9 mouse cellular contexts compared by ENCODE assay signal in genomic region chr14:101378965-101379662, GRCm38 (mm10).
DNase-seq lines count a peak whose midpoint lies in the region; ATAC-seq and TF ChIP-seq lines count a peak whose summit lies in the region.
"Had no signal": no experiment of that assay in that cellular context is flagged by ENCODE, and none has a peak within 500 bp of the region (broad histone marks: within the 10 kb centered on the region; RNA-seq: fewer than 3 reads in every experiment).

No protein-coding gene starts in this region.

- WGBS in forebrain, embryonic 15.5 days: 17% methylated on average over 21 of the region's 21 CpGs
- WGBS in large intestine, adult 2 months: 29% methylated on average over 21 of the region's 21 CpGs
- 14% methylated on average over 21 of the region's 21 CpGs for WGBS in olfactory bulb, adult 2 months

- H3K4me2 ChIP-seq in forebrain, embryonic 15.5 days (replicated peaks): peak overlapping the region; percentile 49
- H3K4me2 ChIP-seq: liver, embryonic 15.5 days had no signal

- H3K4me3 ChIP-seq in ES-Bruce4 (ENCODE audit: low read depth, low read length): no peak overlapping the region
- peak overlapping the region; percentile 34 for H3K4me3 ChIP-seq in forebrain, embryonic 15.5 days
- peak overlapping the region; percentile 31; the same call in 1 of the 2 replicates for H3K4me3 ChIP-seq in olfactory bulb, adult 2 months (ENCODE audit: insufficient read depth, low read depth, low read length)
- H3K4me3 ChIP-seq: liver, embryonic 15.5 days had no signal

- no peaks in the 10 kb centered on the region for H3K4me1 ChIP-seq in ES-Bruce4 (ENCODE audit: control insufficient read depth, insufficient read depth, low read length)
- peaks cover 19% of the 10 kb centered on the region for H3K4me1 ChIP-seq in forebrain, embryonic 15.5 days
- 0 out of 2 replicates have a peak, but pooled peaks cover 5% of the 10 kb centered on the region for H3K4me1 ChIP-seq in olfactory bulb, adult 2 months (ENCODE audit: control insufficient read depth, insufficient read depth, low read length)
- H3K4me1 ChIP-seq: liver, embryonic 15.5 days had no signal

- TF ChIP-seq EP300 in ES-Bruce4 (IDR thresholded peaks at IDR 0.05; ENCODE audit: insufficient read depth, low read depth, low read length): no peak

- H3K27ac ChIP-seq in ES-Bruce4 (ENCODE audit: insufficient read depth, low read length): no peak overlapping the region
- peak overlapping the region; percentile 22; the same call in 1 of the 2 replicates for H3K27ac ChIP-seq in forebrain, embryonic 15.5 days (replicated peaks)
- no peak overlapping the region for H3K27ac ChIP-seq in olfactory bulb, adult 2 months (ENCODE audit: insufficient read depth, low read depth, low read length)
- H3K27ac ChIP-seq: liver, embryonic 15.5 days had no signal

- intact Hi-C loops in heart, postnatal 14 days (cut with DNase I): loop anchor here (2.0 kb wide), 1 partner anchor 1446 kb away; no protein-coding TSS in a partner anchor

- DNase-seq in heart, postnatal 14 days: peak; percentile 79 to 85
- peak; percentile 13 for DNase-seq in large intestine, adult 2 months (ENCODE audit: low read depth, low spot score)
- peak; percentile 20 to 44 for DNase-seq in lung, adult 18-20 months
- peak; percentile 55 for DNase-seq in urinary bladder, adult 2 months (ENCODE audit: low spot score)

- peak; percentile 86 for ATAC-seq in cerebellum, adult (ENCODE audit: insufficient number of reproducible peaks, low FRiP score, low TSS enrichment)
- ATAC-seq in forebrain, embryonic 15.5 days (replicated peaks): peak; percentile 95

- no peak for TF ChIP-seq POLR2A in ES-Bruce4 (IDR thresholded peaks at IDR 0.05; ENCODE audit: insufficient read depth, low read length)
- TF ChIP-seq POLR2A in olfactory bulb, adult 2 months (IDR thresholded peaks at IDR 0.05; ENCODE audit: insufficient read depth, low read depth, low read length): no peak

- no peak overlapping the region for H3K9ac ChIP-seq in ES-Bruce4 (ENCODE audit: low read depth, poor library complexity, severe bottlenecking)
- H3K9ac ChIP-seq in forebrain, embryonic 15.5 days (replicated peaks): peak overlapping the region; percentile 39; the same call in 1 of the 2 replicates
- H3K9ac ChIP-seq: liver, embryonic 15.5 days had no signal

- H3K27me3 ChIP-seq in ES-Bruce4 (ENCODE audit: control insufficient read depth, insufficient read depth, low read length, poor library complexity, severe bottlenecking): no peaks in the 10 kb centered on the region
- H3K27me3 ChIP-seq in forebrain, embryonic 15.5 days: no peaks in the 10 kb centered on the region
- H3K27me3 ChIP-seq: liver, embryonic 15.5 days had no signal

- no peaks in the 10 kb centered on the region for H3K36me3 ChIP-seq in ES-Bruce4 (ENCODE audit: control insufficient read depth, insufficient read depth, low read length, poor library complexity, severe bottlenecking)
- no peaks in the 10 kb centered on the region for H3K36me3 ChIP-seq in forebrain, embryonic 15.5 days
- H3K36me3 ChIP-seq: liver, embryonic 15.5 days had no signal

- no peaks in the 10 kb centered on the region for H3K9me3 ChIP-seq in ES-Bruce4 (replicated peaks; ENCODE audit: control insufficient read depth, insufficient read depth, low read length, poor library complexity, severe bottlenecking)
- H3K9me3 ChIP-seq in forebrain, embryonic 15.5 days: no peaks in the 10 kb centered on the region
- H3K9me3 ChIP-seq: liver, embryonic 15.5 days had no signal

- peak; percentile 88 for TF ChIP-seq CTCF in ES-Bruce4 (IDR thresholded peaks at IDR 0.05; ENCODE audit: low read depth, low read length)
- TF ChIP-seq CTCF in olfactory bulb, adult 2 months (IDR thresholded peaks at IDR 0.05; ENCODE audit: insufficient read depth, low read depth, low read length): peak; percentile 98

Comparison
In these comparisons a context has a peak if more than half of its experiments do, and no peak if none do; other contexts are left out.
1. DNase-seq: peak in every context shown above with its lines; median percentile 82 in heart, postnatal 14 days; 55 in urinary bladder, adult 2 months; 32 in lung, adult 18-20 months; 13 in large intestine, adult 2 months.